Mouse (Mus musculus) erythroblast, adult 5-6 weeks (primary cell): ENCODE results near the gene Entpd6. TPM values are rescaled to one million over a fixed set of nuclear protein-coding genes. Genes with fewer than 3 reads are reported as not detected.

Experiments
- ATAC-seq: replicated peaks from 2 replicates; pipeline ENCODE4 v1.8.0; 2016; ENCODE audit warnings: moderate number of reproducible peaks, mild to moderate bottlenecking, moderate TSS enrichment, inconsistent platforms; ENCODE audit not compliant: poor library complexity, low FRiP score, severe bottlenecking
- total RNA-seq, 2 experiments: library from RNA; stranded (forward) in 1 of 2; stranded (reverse) in 1 of 2; fragments of 150-400 nt in 1 of 2; fragments of 200-764, 138-1000 nt in 1 of 2; gene quantifications; 2 replicates each; pipeline versions ENCODE4 v1.2.3 to v1.2.4; 2015 to 2017; ENCODE audit warnings: low replicate concordance in 2 of 2

Gene Entpd6
- total RNA-seq (2015; ENCODE audit: low replicate concordance) (1.3 and 2.3 TPM in 2 replicates), total RNA-seq (2017; ENCODE audit: low replicate concordance) (0.56 and 2.6 TPM in 2 replicates)

GRCm38 (mm10) chr2:150748854-150749253 is at the start of gene Entpd6:
Gene Entpd6 (plus strand): TSS chr2:150749042.
- peak; percentile 95 for ATAC-seq

- no peak for ATAC-seq
Measured at GRCm38 (mm10) chr2:150712167-150712674, 36.6 kb upstream of the Entpd6 start.

DNA sequence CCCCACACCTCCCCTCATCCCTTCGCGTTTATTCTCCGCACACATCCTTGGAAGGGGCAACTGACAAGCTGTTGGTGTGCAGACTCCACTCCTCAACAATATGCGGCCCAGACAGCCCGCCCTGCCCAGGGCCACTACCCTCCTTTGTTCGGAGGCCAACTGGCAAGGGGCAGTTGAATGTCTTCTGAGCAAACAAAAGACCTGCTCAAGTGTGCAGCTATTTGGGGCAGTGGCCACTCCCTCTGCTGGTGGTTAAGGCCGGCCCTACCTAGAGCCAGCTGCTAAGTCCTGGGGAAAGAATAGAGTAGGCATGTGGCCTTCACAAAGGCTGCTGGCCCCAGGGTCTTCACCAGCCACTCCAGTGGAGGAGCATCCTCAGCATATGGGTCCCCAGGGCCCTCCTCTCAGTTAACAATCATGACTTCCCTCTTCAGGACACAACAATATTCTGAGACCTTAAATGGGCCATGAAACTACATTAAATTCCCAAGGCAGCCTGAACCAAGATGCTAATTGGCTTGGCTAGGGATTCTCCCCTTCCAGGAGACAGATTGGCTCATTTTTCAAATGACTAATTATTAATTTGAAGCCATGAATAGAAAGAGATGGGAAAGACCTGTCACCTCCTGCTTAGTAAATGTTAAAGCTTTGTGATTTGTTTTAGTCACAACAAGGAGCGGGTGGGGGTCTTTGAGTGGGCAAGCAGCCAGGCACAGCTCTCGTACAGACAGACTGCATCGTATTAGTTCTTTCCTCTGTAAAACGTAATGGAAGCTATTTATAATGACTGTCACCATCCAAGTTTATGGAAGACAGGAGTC is 12.9 kb upstream of the Entpd6 start:
- no peak for ATAC-seq

- ATAC-seq: no peak
Measured at GRCm38 (mm10) chr2:150737881-150738280, 11.0 kb upstream of the Entpd6 start.

GRCm38 (mm10) chr2:150740145-150740841 is 8.5 kb upstream of the Entpd6 start:
- ATAC-seq: no peak

- ATAC-seq: no peak
Measured at GRCm38 (mm10) chr2:150741405-150741804, 7.4 kb upstream of the Entpd6 start.

DNA sequence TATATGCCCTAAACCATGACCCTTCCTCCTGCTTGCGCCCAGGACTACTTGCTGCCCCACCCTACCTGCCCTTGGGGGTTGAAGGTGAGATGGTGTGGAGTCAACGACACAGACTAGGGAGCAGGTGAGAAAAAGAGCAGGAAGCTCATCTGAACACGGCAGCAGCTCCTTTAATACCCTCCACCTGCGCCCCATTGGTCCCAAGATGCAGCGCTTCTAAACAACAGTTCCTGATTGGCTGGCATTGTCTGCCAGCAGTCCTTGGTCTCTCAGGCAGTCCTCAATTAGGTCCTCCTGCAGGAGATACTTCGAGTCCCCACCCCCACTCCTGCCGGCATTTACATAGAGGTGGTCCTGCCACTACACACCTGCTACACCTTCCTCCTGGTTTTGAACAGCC is 3.8 kb upstream of the Entpd6 start:
- ATAC-seq: no peak

DNA sequence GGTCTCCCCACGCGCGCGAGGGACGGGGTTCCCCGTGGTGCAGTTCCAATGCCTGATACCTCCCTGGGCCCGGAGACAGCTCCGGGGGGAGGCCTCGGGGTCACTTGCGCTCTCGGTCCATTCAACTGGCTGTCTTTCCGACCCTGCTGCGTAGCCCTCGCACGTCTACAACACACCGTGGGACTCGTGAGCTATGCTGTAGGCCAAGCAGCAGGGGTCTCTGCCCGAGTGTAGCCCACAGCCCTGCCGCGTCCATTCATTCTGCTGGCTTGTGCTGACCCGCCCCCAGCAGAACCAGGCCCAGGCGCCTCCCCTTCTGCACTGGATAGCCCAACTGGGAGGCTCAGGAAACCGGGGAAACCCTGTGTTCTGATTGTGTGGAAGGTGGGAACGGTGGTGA is 441 bp downstream of the Entpd6 start:
- ATAC-seq: peak; percentile 23; the same call in 1 of the 2 replicates

DNA sequence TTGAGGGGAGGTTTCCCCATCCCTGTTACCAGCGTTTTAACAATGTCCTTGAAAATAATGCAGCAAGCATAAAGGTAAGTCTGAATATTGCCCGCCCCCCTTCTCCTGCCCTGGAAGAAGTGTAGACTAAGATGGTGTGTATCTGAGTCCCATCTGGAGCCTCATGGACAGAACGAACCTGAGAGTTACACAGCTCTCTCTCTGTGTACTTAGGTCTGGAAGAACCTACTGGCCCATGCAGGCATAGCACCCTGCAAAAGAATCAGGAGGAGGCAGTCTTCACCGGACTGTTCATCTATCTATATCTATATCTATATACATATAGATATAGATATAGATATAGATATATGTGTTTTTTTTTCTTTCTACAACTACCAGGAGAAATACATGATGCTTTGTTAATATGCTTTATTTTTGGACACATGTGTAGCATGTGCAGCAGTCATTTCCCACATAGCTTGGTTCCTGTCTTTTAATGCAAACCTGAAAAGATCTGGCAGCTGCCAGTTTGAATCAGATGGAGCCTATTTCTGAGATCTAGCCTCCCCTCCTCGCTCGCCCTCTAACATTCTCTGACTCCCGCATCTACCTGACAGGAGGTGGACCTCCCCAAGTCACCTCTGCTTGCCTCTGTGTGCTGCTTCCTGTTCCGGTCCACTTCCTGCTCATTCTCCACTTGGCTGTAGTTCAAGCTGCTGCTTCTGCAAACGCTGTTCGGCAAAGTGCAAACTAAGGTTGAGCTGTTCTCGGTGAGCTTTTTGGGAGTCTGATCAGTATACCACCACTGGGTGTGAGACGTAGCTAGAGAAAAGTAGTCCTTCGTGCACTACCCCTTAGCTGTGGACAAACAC is 1.5 kb downstream of the Entpd6 start:
- ATAC-seq: no peak

- no peak for ATAC-seq
Measured at GRCm38 (mm10) chr2:150755016-150755415, 6.2 kb downstream of the Entpd6 start.

- no peak for ATAC-seq
Measured at GRCm38 (mm10) chr2:150761476-150761875, 12.6 kb downstream of the Entpd6 start.

GRCm38 (mm10) chr2:150765619-150766018 is 16.8 kb downstream of the Entpd6 start:
- no peak for ATAC-seq

- ATAC-seq: no peak
Measured at GRCm38 (mm10) chr2:150766083-150766862, 17.4 kb downstream of the Entpd6 start.

DNA sequence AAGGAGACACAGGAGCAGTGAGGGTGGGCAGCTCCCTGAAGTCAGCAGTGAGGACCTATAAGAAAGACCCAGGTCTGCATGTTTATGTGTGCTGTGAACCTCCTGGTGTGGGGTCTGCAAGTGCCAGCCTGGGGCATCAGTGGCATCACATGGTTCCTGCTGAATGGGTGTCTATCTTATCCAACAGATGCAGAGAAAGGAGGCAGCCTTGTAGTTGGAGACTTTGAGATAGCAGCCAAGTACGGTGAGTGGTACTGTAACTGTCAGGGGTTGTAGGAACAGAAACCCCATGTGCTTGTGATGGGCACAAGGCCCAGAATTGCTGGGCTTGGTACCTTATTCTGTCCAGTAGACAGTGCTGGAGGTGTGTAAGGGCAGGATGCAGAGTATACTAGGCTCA is 19.8 kb downstream of the Entpd6 start:
- ATAC-seq: no peak

DNA sequence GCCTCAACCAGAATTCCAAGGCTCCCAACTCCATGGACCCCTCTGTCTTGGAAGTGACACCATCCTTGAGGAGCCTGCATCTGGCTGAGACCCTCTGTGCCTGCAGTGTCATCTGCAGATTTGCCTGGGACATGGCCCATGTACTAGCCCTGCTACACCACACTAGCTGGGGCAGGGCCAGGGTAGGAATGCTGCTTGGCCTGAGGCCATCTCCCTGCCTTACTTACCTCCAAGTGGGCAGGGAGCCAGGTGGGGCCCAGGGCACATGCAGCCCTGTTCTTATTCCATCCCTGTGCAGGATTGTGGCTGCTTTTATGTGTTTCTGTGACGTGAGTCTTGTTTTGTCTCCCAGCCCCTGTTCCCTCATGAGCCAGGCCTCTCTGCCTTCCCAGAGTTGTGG is 21.9 kb downstream of the Entpd6 start:
- ATAC-seq: no peak

GRCm38 (mm10) chr2:150771169-150771568 is 22.3 kb downstream of the Entpd6 start:
- ATAC-seq: no peak

DNA sequence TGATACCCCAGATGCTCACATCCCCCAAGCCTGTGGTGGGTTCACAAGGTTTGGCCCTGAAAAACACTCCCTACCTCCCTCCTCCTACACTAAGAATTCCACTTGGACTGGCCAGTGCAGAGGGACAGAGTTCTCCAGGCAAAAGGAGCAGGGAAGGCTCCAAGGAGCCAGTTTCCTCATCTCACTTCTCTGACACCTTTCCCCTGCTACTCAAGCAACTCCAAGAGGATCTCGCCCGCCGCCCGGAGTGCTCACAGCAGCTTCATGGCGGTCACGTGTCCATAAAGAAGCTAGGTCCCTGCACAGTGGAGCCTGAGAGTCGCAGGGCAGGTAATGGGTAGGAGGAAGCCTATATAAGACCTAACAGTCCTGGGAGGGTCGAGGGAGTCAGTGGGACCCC is 23.2 kb downstream of the Entpd6 start:
- no peak for ATAC-seq

GRCm38 (mm10) chr2:150772466-150773119 is 23.8 kb downstream of the Entpd6 start:
- ATAC-seq: peak; percentile 66; the same call in 1 of the 2 replicates

- no peak for ATAC-seq
Measured at GRCm38 (mm10) chr2:150782801-150783200, 34.0 kb downstream of the Entpd6 start.
